Mouse (Mus musculus): Measurements from ENCODE around the gene Cep128. TPM values are rescaled to one million over a fixed set of nuclear protein-coding genes. Genes with fewer than 3 reads are reported as not detected.

The Cep128 gene
- total and polyA plus RNA-seq, 3 experiments = 12.7 to 40.1 (median 23.3) TPM

DNA sequence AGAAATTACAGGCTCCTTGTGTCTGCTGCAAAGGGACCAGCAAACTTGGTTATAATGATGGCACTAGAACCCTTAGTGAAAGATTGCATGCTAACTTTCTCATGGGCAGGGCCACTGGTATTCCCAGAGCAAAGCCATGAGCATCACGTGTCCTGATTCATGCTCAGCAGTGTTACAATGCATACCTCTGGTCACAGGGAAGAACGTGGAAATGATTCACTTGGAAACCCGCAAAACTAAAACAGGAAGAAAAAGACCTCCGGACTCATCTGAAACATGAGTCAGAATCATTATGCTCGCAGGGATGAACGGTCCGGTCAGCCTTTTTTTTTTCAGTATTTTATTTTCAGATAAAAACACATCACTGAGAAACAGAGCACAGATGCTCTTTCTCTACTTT lies 78.4 kb downstream of the Cep128 start:
- H3K9ac ChIP-seq (ENCODE audit: control insufficient read depth, low read depth, low read length, poor library complexity, severe bottlenecking) = no peak overlapping the region
- DNase-seq (ENCODE audit: low read depth, low spot score) = no peak

DNA sequence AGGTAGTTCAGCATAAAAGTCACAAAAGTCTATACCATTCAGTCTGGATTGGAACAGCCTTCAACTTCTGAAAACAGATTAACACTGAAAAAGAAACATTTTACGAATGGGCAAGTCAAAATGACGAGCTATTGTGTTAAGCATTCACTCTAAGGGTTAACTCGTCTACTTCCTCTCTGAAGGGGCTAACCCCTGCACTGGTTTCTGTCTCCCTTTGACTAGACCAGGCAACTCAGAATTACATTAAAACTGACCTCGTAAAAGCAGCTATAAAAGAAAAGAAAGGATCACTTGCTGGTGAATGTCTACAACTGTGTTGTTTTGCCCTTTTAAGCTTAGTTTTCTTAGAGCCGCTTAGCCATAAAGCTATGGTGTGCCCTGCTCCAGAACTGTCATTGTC lies 79.2 kb downstream of the Cep128 start:
- H3K9me3 ChIP-seq (replicated peaks; ENCODE audit: insufficient read depth, low read length) = no peaks in the 10 kb centered on the region
- no peak overlapping the region for H3K9ac ChIP-seq (ENCODE audit: control insufficient read depth, low read depth, low read length, poor library complexity, severe bottlenecking)
- no peaks in the 10 kb centered on the region for H3K4me1 ChIP-seq (ENCODE audit: control insufficient read depth in 1 of 2, insufficient read depth in 2 of 2, low read length in 2 of 2)
- no peaks in the 10 kb centered on the region for H3K27me3 ChIP-seq (ENCODE audit: control insufficient read depth in 1 of 2, insufficient read depth in 2 of 2, low read length in 2 of 2)
- TF ChIP-seq MAZ (IDR thresholded peaks at IDR 0.05; ENCODE audit: low read depth, low read length) (no peak), CHD2 (IDR thresholded peaks at IDR 0.05; ENCODE audit: low read length) (no peak), SIN3A (IDR thresholded peaks at IDR 0.05; ENCODE audit: low read length) (no peak)
- H3K36me3 ChIP-seq (ENCODE audit: control insufficient read depth in 1 of 2, insufficient read depth in 2 of 2, low read length in 2 of 2) = no peaks in the 10 kb centered on the region; a peak in 1 of 4 replicates
- DNase-seq (ENCODE audit: low read depth, low spot score) = no peak
- H3K27ac ChIP-seq (ENCODE audit: control insufficient read depth, low read depth, low read length) = no peak overlapping the region
- H3K4me3 ChIP-seq (ENCODE audit: control insufficient read depth in 1 of 2, insufficient read depth in 1 of 2, low read depth in 2 of 2, low read length in 2 of 2) = no peak overlapping the region
- H3K79me2 ChIP-seq (ENCODE audit: control insufficient read depth, insufficient read depth, low read length, poor library complexity) = no peaks in the 10 kb centered on the region

More for the DNA sequence above, 78.4 kb downstream of the Cep128 start:
- TF ChIP-seq RAD21 (IDR thresholded peaks at IDR 0.05; ENCODE audit: low read depth, low read length) (no peak), USF1 (IDR thresholded peaks at IDR 0.05; ENCODE audit: low read depth, low read length) (no peak), ZKSCAN1 (IDR thresholded peaks at IDR 0.05; ENCODE audit: low read depth, low read length) (no peak), E2F4 (IDR thresholded peaks at IDR 0.05; ENCODE audit: borderline replicate concordance, low read depth, low read length) (no peak), TAL1 (IDR thresholded peaks at IDR 0.05; ENCODE audit: low read length) (no peak), EP300 (IDR thresholded peaks at IDR 0.05; ENCODE audit: low read depth in 1 of 2, low read length in 2 of 2) (no peak)
- H3K27me3 ChIP-seq (ENCODE audit: control insufficient read depth in 1 of 2, insufficient read depth in 2 of 2, low read length in 2 of 2) = no peaks in the 10 kb centered on the region
- H3K4me1 ChIP-seq (ENCODE audit: control insufficient read depth in 1 of 2, insufficient read depth in 2 of 2, low read length in 2 of 2) = no peaks in the 10 kb centered on the region
- H3K27ac ChIP-seq (ENCODE audit: control insufficient read depth, low read depth, low read length) = no peak overlapping the region
- no peaks in the 10 kb centered on the region; a peak in 1 of 4 replicates for H3K36me3 ChIP-seq (ENCODE audit: control insufficient read depth in 1 of 2, insufficient read depth in 2 of 2, low read length in 2 of 2)
- H3K9me3 ChIP-seq (replicated peaks; ENCODE audit: insufficient read depth, low read length) = no peaks in the 10 kb centered on the region
- H3K4me3 ChIP-seq (ENCODE audit: control insufficient read depth in 1 of 2, insufficient read depth in 1 of 2, low read depth in 2 of 2, low read length in 2 of 2) = no peak overlapping the region
- no peaks in the 10 kb centered on the region for H3K79me2 ChIP-seq (ENCODE audit: control insufficient read depth, insufficient read depth, low read length, poor library complexity)

- Histone ChIP-seq H3K79me2 (ENCODE audit: control insufficient read depth, insufficient read depth, low read length, poor library complexity) (no peaks in the 10 kb centered on the region), H3K9me3 (replicated peaks; ENCODE audit: insufficient read depth, low read length) (no peaks in the 10 kb centered on the region), H3K36me3 (ENCODE audit: control insufficient read depth in 1 of 2, insufficient read depth in 2 of 2, low read length in 2 of 2) (peaks cover 0 to 6% of the 10 kb centered on the region in 2 experiments; a peak in 3 of 4 replicates), H3K27me3 (ENCODE audit: control insufficient read depth in 1 of 2, insufficient read depth in 2 of 2, low read length in 2 of 2) (no peaks in the 10 kb centered on the region), H3K9ac (ENCODE audit: control insufficient read depth, low read depth, low read length, poor library complexity, severe bottlenecking) (no peak overlapping the region), H3K4me1 (ENCODE audit: control insufficient read depth in 1 of 2, insufficient read depth in 2 of 2, low read length in 2 of 2) (no peaks in the 10 kb centered on the region), H3K4me3 (ENCODE audit: control insufficient read depth in 1 of 2, insufficient read depth in 1 of 2, low read depth in 2 of 2, low read length in 2 of 2) (no peak overlapping the region), H3K27ac (ENCODE audit: control insufficient read depth, low read depth, low read length) (no peak overlapping the region)
- TF ChIP-seq ZC3H11A (IDR thresholded peaks at IDR 0.05; ENCODE audit: low read depth, low read length) (no peak), ZNF384 (IDR thresholded peaks at IDR 0.05; ENCODE audit: low read depth, low read length) (no peak)
- no peak for DNase-seq (ENCODE audit: low read depth, low spot score)
These were observed 85.5 kb downstream of the Cep128 start for GRCm38 (mm10) chr12:91298700-91299099.
